Mouse (Mus musculus): ENCODE results near the gene Col25a1.

Col25a1 gene

DNA sequence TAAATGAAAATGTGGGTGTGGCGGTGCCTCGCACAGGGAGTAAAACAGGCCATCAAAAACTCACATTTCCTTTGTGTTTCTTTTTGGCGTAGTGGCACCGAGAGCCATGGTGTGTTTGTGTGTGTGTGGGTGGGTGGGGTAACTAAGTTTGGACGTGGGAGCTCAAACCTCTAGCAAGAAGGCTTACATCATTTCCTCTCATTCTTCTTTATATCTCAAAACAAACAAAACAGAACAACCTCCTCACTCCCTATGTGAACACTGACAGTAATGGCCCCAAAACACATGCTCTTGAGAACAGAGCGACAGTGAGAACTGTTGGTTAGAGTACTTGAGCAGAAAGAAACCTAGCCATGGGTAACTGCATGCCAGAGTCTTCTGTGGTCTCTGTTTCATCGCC, 121.1 kb downstream of the Col25a1 start:
- DNase-seq (ENCODE audit: low spot score in 2 of 2), result no peak

DNA sequence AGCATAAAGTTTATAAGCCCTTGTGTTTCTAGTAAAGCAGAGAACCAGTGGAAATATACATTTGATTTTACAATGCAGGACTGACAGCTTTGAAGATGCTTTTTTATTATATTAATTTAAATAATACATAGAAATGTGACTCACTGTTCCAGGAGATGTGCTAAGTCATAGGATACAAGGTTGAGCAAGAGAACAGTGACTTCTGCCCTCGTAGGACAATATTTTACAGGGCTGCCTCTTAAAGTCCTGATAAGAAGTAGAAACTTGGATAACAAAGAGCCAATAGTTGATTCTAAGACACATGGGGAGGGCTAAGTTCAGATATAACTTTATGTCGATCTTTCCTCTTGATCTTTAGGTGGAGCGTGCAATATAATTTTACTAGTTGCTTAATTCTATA, 124.8 kb downstream of the Col25a1 start:
- no peak for DNase-seq (ENCODE audit: low spot score in 2 of 2)

DNA sequence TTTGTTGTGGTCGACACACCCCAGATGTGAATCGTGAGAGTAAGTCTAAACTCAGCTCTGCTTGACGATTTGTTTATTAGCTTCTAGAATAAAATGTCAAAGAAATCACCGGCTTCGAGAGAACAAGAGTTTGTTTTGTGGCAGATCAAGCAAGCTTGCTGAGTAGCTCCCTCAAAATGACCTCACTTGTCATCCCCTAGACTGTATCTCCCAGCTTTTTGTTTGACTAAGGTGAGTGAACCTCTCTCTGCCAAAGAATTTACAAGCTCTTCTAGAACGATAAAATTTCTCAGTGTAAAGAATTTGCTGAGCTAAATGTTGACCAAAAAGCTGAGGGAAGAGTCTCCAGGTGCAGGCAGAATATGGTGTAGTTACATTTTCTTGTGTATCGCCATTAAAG, 125.3 kb downstream of the Col25a1 start:
- DNase-seq (ENCODE audit: low spot score in 2 of 2), result no peak

DNA sequence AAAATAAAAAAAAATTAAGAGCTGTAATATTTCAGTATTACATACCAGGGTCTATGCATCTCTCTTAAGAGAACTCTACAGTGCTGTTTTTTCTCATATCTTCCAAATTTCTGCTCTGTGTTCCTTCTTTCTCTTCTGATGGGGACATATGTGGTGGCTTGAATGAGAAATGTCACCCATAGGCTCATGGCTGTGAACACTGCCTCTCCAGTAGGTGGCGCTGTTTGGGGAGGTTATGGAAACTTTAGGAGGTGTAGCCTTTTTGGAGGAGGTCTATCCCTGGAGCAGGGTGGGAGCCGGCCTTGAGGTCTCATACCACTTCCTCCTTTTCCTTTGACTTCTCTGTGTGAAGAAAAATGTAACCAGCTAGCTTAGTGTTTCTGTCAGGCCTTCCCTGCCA, 128.4 kb downstream of the Col25a1 start:
- no peak for DNase-seq (ENCODE audit: low spot score in 2 of 2)

DNA sequence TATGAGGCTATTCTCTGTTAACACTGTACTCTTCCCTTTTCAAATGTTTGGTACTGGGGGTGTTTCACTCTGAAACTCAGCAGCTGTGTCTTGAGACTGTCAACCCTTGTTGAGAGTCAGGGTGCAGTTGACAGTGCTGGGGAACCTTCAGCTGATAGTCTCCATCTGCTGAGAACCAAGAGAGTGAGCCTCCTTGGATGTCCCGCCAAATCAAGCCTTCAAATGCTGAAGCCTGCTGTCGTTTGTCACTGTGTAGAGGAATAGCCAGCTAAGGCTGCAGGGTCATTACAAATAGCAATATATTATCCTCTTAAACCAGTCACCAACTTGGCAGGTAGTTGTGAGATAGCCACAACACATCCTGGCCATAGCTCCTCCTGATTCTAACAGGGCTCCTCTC, 129.0 kb downstream of the Col25a1 start:
- DNase-seq (ENCODE audit: low spot score in 2 of 2), result no peak

DNA sequence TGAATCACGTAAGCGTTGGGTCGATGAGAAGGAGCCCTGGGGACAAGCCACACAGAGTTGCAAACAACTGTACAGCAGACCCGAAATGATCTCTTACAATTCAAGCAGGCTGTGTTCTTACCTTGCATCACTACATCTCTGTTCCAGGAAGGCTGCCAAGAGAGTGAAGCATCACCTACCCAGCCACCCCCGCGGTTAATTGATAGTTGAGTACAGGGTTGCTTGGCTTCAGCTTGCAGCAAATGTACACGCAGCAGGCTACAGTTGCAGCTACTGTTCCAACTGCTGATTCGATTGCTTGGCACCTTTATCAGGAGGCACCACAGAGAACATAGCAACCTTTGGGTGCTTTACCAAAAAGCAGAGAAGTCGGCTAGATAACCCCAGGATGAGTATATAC, 133.8 kb downstream of the Col25a1 start:
- no peak for DNase-seq (ENCODE audit: low spot score in 2 of 2)

DNA sequence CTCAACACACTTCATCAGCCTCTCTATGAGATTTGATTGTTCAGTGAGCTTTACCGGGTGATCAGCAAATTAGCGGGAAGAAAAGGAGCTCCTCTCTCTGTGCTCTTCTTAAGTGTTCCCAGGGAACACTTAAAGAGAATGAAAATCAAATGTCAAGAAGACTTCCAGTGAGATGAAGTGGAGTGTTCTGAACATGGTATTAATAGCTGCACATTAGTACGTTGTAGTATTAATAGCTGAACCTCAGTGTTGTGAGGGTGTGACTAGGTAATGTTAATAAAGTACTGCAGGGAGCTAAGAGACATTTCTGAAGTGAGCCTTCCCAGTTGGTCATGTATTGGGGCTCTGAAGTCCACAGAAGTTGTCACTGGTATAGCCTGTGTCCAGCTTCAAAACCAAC, 139.2 kb downstream of the Col25a1 start:
- no peak for DNase-seq (ENCODE audit: low spot score in 2 of 2)

DNA sequence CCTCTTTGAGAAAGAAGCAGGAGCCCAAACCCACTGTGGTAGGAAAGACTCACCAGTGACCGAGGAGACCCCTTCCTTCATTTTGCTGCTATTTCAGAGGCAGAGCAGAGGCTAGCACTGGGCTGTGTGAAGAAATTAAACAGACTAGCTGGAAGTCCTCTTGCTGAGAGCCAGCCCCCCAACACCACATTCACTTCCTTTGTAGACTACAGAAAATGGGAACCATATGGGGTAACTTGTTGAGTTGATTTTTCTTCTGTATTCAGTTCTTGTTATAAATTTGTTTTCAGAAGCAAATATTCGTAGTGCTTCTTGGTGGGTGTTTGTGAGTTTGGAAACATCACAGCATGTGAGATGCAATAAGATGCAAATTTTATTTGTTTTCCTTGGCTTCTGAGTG, 142.6 kb downstream of the Col25a1 start:
- DNase-seq (ENCODE audit: low spot score in 2 of 2), result no peak

DNA sequence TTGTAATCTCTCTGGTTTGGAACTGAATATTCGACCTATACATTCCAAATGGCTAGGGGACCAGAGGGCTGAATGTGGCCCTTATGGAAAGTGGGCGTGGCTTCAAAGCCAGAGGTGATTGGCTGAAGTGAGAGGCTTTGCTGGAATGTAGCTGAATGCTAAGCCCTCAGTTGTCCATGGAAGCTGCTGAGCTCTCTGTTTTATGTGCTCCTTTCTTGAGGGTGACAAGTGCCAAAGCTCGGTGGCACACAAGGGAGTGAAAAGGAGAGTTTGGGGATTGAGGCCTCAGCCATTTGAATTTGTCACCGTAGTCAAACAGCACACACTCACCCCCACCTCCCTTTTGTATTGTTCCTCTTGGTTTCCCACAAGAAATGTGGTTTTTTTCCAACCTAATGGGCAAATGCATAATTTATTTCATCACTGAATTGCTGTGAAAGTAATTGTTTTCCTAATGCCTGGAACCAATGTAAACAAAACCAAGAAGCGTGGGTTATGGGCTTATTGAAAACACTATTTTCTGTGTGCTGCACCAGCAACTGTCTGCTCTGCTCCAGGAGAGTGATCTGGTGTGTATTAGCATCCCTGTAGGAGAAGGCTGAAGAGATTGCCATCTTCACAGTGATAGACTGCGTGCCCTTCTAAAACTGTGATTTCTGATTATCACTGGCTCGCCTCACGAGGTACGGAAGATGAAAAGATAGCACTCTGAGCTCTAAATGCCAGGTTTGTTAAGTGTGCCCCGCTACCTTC, 147.2 kb downstream of the Col25a1 start:
- no peak for DNase-seq (ENCODE audit: low spot score in 2 of 2)

DNA sequence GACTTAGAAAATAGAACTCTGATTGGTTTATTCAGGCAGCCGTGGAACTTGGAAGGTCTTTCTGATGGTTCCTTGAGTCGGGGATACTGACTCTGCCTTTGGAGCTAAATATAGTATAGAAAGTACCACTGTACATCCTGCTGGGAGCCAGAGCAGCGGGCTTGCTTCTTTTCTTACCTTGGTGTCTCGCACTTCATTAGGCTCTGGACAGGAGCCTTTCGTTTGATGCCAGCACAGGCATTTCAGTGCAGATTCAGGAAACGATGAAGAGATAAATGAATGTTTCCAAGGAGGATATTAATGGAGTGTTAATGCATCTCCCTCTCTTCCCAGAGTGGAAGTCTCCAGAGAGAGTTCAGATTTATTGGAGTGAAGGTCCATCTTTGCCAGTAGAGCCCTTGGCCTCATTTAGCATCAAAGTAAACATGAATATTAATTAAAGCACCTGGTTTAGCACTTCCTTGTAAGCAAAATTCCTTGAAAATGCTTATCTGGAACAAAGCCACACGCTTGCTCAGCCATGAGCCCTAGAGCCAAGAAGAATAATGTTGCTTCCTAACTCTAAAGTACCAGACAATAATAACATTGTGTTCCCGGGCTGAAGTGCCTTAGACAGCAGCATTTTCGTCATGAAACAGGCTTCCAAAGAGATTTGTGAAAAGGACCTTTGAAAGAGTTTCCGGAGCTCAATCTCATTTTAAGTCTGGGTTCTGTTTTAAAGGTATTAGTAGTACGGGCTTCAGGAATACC, 151.9 kb downstream of the Col25a1 start:
- no peak for DNase-seq (ENCODE audit: low spot score in 2 of 2)

DNA sequence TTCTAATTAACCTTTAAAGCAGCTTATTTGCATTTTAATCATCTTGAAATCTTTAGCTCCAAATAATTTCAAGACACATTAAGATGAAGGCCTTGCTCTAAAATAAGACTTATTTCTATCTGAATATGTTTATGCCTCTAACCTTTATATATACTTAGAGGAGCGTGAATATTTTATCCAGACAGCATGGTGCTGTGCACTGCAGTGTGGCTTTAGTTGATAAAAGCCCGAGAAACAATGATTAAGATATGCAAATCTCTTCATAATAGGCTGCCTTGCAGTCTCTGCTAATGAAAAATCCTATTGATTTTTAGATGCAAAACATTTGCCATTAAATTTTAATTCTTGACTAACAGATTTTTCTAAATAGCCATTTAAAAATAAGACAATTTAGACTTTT, 156.8 kb downstream of the Col25a1 start:
- no peak for DNase-seq (ENCODE audit: low spot score in 2 of 2)

DNA sequence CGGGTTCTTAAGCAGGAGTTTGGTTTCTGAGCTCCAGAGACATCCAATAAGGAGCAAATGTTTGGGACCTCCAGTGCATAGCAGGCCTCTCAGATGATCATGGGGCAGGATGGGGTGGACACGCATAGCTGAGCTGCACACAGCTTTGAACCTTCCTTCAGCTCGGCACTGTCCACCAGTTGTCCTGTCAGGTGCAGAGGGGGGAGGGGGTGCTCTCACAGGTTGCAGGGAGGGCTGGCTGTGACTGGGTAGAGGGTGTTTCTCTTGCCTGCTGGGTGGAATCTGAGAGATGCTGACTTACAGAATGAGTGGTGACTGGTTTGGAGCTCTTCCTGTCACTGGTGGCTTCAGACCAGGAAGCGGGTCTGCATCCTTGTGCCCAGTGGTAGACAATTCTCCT, 157.5 kb downstream of the Col25a1 start:
- no peak for DNase-seq (ENCODE audit: low spot score in 2 of 2)

DNA sequence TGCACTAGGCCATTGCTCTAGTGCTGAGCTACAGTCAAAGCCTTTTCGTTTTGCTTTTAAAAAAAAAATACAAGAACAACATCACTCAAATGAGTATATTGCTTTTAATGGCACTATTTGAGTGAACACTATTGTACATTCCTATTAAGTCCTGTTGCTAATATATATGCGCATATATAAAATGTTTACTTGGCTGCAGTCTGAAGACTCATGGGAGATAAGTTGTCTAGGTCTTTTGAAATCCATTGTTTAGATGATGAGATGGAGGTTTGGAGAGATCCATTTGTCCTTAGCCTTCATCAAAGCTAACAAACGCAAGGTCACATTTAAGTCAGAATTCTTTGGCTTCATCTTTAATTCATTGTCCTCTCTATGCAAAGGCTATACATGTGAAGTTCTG, 157.9 kb downstream of the Col25a1 start:
- DNase-seq (ENCODE audit: low spot score in 2 of 2), result no peak

DNA sequence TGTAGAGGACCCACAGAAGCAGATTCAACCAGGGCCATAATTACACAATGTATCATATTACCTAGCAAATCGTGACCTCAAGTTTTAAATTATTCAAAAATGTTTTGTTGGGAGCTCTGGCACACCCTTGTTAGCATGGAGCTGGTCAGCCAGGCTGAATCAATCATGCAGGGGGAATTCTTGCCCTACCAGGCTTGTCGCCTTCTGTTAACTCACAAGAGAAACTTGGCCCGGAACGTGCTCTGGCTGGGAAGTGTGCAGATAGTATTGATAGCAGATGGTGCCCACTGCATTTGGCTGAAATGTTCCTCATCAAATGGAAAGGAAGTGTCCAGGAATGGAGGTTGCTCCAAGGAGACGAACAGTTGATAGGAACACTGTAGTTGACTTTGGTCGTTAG, 158.9 kb downstream of the Col25a1 start:
- DNase-seq (ENCODE audit: low spot score in 2 of 2), result no peak

DNA sequence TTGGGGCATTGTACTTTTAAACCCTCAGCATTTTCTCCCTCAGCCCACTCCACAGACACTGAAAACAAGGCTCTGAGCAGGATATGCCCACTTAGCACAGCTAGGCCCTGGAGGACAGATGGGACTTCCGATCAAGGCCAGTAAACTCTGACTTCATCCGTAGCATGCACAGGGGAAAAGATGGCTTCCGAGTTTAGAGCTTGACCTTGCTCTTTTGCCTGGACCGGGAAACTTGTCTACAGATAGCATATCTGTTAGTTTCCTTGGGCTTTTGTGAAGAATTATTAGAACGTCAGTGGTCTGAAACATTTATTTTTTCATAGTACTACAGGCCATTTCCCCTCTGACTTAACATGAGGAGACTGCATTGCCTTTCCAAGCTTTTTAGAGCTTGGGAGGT, 159.4 kb downstream of the Col25a1 start:
- DNase-seq (ENCODE audit: low spot score in 2 of 2), result no peak

DNA sequence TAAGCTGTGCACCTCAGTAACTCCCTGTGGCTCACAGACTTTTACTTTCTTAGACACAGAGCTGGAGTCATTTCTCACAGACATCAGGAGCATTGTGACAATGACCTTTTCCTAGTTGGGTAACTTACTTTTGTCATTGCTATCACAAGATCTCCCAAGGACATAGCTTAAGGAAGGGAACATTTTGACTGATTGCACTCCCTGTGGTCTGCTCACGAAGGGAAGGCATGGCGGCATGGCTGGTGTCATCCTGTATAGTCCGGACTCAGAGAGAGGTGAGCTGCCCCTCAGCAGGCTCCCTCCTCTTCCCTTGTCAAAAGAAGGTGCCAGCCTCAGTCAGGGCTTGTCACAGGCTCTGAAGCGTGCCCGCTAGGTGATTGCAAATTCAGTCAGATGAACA, 160.6 kb downstream of the Col25a1 start:
- no peak for DNase-seq (ENCODE audit: low spot score in 2 of 2)

DNA sequence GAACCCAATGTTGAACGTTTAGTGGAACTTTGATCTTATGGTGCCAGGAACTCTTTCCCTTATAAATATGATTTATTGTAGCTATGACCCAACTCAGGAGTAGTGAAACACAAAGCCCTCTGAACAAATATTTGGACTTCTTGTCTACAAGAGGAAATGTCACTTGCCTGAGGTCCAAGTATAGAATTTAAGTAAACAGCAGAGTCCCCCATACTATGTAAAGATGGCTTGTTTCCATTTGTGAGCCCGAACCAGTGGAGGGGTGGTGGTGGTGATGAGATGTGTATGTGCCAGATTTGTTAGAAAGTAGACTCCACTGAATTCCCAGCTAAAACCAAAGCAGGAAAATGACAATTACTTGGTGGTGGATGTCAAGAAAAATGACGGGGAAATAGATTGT, 169.2 kb downstream of the Col25a1 start:
- DNase-seq (ENCODE audit: low spot score in 2 of 2), result no peak

DNA sequence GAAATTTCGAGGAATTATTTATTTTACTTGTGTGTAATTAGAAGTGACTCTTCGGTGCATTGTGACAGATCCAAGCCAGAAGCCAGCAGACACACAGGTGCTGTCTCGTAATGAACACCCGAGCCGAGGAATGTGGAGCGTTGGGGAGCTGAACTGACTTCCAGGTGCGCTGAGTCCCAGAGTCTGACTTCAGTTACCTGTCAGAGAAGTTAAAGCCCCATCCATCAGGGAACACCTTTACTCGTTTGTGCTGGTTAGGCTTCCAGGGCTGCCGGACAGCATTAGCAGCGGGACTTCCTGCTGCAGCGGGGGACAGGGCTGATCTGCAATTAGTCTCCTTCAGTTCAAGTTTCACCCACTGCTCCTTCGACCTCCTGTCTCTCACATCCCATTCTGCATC, 172.3 kb downstream of the Col25a1 start:
- no peak for DNase-seq (ENCODE audit: low spot score in 2 of 2)

DNA sequence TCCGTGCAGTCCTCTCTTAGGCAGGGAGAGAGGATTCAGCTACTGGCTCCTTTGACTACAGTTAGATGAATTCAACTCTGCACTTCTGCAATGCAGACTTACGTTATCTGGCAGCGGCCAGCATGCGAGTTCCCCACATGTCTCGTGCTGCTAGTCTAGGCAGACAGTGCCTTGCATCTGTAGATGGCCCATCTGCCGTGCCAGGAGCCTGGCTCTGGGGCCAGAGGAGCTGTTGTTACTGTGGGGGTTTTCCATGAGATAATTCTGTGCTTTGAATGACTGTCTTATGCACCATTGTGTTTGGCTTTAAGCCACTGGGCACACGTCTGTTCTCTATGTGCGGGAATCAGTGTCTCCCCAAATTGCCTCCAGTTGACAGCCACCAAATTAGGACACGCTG, 173.5 kb downstream of the Col25a1 start:
- no peak for DNase-seq (ENCODE audit: low spot score in 2 of 2)

DNA sequence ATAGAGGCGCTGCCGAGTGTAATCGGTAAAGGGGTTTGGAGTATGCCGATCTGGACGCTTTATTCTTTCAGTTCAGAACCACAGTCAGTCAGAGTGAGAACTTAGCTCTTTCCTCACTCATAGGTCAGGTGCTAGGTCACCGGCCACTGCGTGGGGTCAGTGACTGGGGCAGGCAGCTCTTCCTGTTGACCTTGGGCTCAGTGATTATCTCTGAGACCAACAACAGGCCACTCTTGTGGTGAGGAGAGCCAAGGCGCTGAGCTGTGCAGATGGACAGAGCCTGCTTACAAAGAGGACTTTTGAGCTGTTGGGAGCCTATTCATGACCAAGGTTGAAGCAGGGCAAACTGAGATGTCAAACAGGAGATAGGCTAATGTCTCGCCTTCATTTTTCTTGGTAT, 174.4 kb downstream of the Col25a1 start:
- no peak for DNase-seq (ENCODE audit: low spot score in 2 of 2)

DNA sequence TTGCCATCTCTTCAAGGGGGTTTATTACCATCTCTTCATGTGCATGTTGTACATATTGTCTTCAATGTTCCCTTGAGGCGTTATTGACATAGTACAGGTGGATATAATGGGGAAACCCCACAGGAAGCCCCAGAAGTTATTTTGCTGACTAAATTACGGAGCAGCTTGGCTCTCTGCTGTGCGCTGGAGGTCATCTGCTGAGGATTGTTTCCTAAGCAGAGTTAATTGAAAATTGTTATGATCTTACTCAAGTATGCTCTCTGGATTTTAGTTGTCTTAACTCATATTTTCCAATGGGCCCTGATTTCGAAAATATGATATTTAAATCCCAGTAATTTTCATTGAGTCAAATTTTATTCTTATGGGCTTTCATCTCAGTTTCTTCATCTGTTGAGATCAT, 178.0 kb downstream of the Col25a1 start:
- DNase-seq (ENCODE audit: low spot score in 2 of 2), result no peak

DNA sequence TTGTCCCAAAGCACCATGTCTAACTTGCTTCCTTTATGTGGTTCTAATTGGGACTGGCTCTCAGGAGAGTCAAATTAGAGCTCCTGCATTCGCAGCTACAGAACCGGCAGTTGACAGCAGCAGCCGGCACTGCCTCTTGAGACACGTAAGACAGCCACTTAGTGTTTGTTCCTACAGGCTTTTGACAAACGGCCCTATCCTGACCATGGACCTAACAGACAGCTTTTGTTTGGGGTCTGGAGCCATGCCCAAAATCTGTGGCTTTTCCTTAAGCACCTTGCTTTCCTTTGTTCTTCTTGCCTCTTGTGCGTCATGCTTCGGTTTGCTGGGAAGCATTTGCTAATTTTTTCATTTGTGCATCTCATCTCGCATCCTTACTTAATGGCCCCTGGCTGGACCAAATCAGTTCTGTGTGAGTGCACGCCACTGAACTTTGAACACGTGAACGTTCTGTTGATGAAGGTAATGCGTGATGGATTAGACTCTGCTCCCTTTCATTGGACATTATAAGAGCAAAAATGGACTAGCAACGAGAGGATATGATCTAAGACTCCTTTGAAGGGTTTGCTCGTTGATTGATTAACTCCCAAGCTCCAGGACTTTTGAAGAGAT, 179.5 kb downstream of the Col25a1 start:
- DNase-seq (ENCODE audit: low spot score in 2 of 2), result no peak

DNA sequence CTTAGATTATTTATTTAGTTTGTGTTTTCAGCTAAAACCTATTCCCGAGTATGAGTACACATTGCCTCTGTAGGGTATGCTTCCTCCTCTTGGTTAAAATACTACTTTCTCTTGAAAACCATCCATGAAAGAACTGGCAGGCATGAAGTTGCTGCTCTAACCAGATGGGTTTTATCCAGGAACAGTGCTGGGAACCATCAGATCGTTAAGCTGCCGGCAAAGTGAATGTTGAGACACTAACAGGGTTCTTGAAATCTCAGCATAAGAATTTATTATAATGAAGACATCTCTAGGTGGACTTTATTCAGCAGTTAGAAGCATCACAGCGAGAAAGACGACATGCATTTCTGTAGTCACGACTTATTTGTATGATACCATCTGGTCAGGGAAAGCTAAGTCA, 181.9 kb downstream of the Col25a1 start:
- DNase-seq (ENCODE audit: low spot score in 2 of 2), result no peak

Data from frontal cortex, postnatal 14 days (tissue).